Mouse (Mus musculus): ENCODE results near the gene Parp6. TPM values are rescaled to one million over a fixed set of nuclear protein-coding genes. Genes with fewer than 3 reads are reported as not detected.
A peak's percentile ranks its signal among the peaks of the same experiment; 100 is the strongest.

Parp6 gene
- polyA plus RNA-seq, 1 experiment from 2014 or later: 12.5 TPM

- 56% methylated on average over 6 of the region's 6 CpGs for WGBS (ENCODE audit: missing documents)
- H3K79me2 ChIP-seq (ENCODE audit: inconsistent target): peaks cover 97% of the 10 kb centered on the region
- H3K36me3 ChIP-seq (ENCODE audit: inconsistent target): peaks cover 11% of the 10 kb centered on the region; the same call in 1 of the 2 replicates
- peak overlapping the region; percentile 95; the same call in 1 of the 2 replicates for H3K4me3 ChIP-seq (ENCODE audit: inconsistent target)
- peak overlapping the region; percentile 97 for H3K27ac ChIP-seq
These were observed 44.4 kb downstream of the Parp6 start for GRCm38 (mm10) chr9:59661298-59661975.

DNA sequence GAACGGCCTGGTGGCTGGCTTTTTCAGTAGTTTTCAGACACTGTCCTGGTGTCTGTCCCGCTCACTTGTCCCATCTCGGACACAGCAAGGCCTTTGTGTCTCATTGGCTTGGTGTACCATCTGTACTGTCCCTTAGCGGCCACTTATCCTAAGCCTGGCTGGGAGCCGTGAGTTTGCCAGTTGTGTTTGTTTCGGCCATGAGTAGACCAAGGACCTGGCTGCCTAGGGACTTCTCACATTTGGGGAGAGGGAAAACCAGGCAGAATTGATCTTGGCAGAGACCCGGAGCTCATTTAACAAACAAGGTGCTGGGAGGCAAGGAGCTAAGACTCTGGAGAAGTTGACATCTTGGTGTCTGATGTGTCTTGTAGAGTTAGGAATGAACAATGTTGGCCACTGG lies 46.1 kb downstream of the Parp6 start:
- Histone ChIP-seq H3K27ac (no peak overlapping the region), H3K4me3 (ENCODE audit: inconsistent target) (no peak overlapping the region), H3K79me2 (ENCODE audit: inconsistent target) (peaks cover 97% of the 10 kb centered on the region), H3K36me3 (ENCODE audit: inconsistent target) (peaks cover 23% of the 10 kb centered on the region; the same call in 1 of the 2 replicates)
- 94% methylated on average over 7 of the region's 7 CpGs for WGBS (ENCODE audit: missing documents)

DNA sequence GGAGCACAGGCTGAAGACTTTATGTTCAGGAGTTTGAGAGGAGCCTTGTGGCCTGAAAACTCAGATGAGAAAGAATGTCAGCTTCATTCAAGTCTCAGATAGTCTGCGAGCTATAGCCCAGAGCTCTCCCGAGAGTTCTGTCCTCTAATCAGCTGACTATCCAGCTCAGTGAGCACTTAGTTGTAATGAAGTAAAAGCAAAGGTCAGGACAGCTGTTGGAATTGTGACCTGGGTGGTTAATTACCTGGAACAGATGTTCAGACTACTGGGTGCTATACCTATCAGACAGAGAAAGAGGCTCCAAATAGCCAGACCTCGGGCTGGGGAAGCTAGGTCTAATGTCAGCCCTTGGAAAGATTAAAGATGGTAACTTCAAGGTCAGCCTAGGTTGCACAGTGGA lies 46.9 kb downstream of the Parp6 start:
- Histone ChIP-seq H3K27ac (no peak overlapping the region), H3K36me3 (ENCODE audit: inconsistent target) (peaks cover 31% of the 10 kb centered on the region; the same call in 1 of the 2 replicates), H3K79me2 (ENCODE audit: inconsistent target) (peaks cover 97% of the 10 kb centered on the region), H3K4me3 (ENCODE audit: inconsistent target) (no peak overlapping the region)
- 93% methylated on average over 3 of the region's 3 CpGs for WGBS (ENCODE audit: missing documents)

GRCm38 (mm10) chr9:59664664-59665256 lies 47.7 kb downstream of the Parp6 start:
- Histone ChIP-seq H3K36me3 (ENCODE audit: inconsistent target) (peaks cover 36% of the 10 kb centered on the region; the same call in 1 of the 2 replicates), H3K27ac (no peak overlapping the region), H3K4me3 (ENCODE audit: inconsistent target) (no peak overlapping the region), H3K79me2 (ENCODE audit: inconsistent target) (peaks cover 95% of the 10 kb centered on the region)
- 93% methylated on average over 4 of the region's 4 CpGs for WGBS (ENCODE audit: missing documents)

DNA sequence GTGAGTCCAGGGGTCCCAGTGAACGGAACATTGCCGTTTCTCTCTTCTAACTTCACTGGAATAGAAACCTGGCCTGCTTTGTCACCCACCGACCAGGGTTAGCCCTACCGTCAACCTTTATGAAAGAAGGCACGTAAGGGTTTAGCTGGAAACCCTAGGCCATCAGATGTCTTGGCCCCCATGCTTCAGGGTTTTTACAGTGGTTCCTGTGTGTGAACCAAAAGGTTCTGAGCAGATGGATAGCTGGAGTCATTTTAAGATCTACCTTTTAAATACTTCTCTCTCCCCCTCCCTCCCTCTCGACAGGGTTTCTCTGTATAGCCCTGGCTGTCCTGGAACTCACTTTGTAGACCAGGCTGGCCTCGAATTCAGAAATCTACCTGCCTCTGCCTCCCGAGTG lies 48.9 kb downstream of the Parp6 start:
- H3K79me2 ChIP-seq (ENCODE audit: inconsistent target): peaks cover 95% of the 10 kb centered on the region
- H3K4me3 ChIP-seq (ENCODE audit: inconsistent target): no peak overlapping the region
- WGBS (ENCODE audit: missing documents): 96% methylated on average over 8 of the region's 8 CpGs
- H3K36me3 ChIP-seq (ENCODE audit: inconsistent target): peaks cover 49% of the 10 kb centered on the region
- no peak overlapping the region for H3K27ac ChIP-seq

- no peak overlapping the region for H3K27ac ChIP-seq
- no peak overlapping the region for H3K4me3 ChIP-seq (ENCODE audit: inconsistent target)
- H3K36me3 ChIP-seq (ENCODE audit: inconsistent target): peaks cover 57% of the 10 kb centered on the region
- H3K79me2 ChIP-seq (ENCODE audit: inconsistent target): peaks cover 95% of the 10 kb centered on the region
- 92% methylated on average over 1 of the region's 1 CpGs for WGBS (ENCODE audit: missing documents)
These were observed 49.7 kb downstream of the Parp6 start for GRCm38 (mm10) chr9:59666813-59667212.

- Histone ChIP-seq H3K4me3 (ENCODE audit: inconsistent target) (no peak overlapping the region), H3K27ac (no peak overlapping the region), H3K36me3 (ENCODE audit: inconsistent target) (peaks cover 61% of the 10 kb centered on the region), H3K79me2 (ENCODE audit: inconsistent target) (peaks cover 94% of the 10 kb centered on the region)
- WGBS (ENCODE audit: missing documents): 54% methylated on average over 4 of the region's 4 CpGs
These were observed 50.2 kb downstream of the Parp6 start for GRCm38 (mm10) chr9:59667250-59667649.

DNA sequence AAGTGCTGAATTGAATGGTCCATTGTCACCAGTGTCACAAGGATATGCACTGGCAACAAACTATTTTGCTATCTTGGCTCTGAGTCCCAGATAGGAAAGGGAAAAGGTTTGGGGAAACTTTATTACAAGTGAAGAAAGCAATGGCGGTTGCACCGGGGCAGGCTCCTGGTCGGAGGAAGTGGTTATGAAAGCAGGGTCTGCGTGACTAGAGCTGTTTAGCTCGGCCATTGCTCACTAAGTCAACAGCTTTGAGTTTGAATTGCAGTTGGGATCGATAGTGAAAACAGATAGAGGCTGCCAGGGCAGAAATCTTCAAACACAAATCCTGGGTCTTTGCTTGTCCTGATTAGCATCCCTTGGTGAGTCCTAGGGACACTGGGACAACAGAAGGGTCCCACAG lies 50.8 kb downstream of the Parp6 start:
- H3K36me3 ChIP-seq (ENCODE audit: inconsistent target): peaks cover 68% of the 10 kb centered on the region
- 18% methylated on average over 6 of the region's 6 CpGs for WGBS (ENCODE audit: missing documents)

GRCm38 (mm10) chr9:59668473-59668872 lies 51.4 kb downstream of the Parp6 start:
- Histone ChIP-seq H3K79me2 (ENCODE audit: inconsistent target) (peaks cover 88% of the 10 kb centered on the region), H3K27ac (no peak overlapping the region), H3K4me3 (ENCODE audit: inconsistent target) (no peak overlapping the region), H3K36me3 (ENCODE audit: inconsistent target) (peaks cover 74% of the 10 kb centered on the region)
- WGBS (ENCODE audit: missing documents): 91% methylated on average over 7 of the region's 7 CpGs

More for the DNA sequence above, 50.8 kb downstream of the Parp6 start:
- no peak overlapping the region for H3K4me3 ChIP-seq (ENCODE audit: inconsistent target)
- peaks cover 93% of the 10 kb centered on the region for H3K79me2 ChIP-seq (ENCODE audit: inconsistent target)
- H3K27ac ChIP-seq: no peak overlapping the region

- WGBS (ENCODE audit: missing documents): 65% methylated on average over 3 of the region's 4 CpGs
- Histone ChIP-seq H3K27ac (no peak overlapping the region), H3K79me2 (ENCODE audit: inconsistent target) (peaks cover 81% of the 10 kb centered on the region), H3K36me3 (ENCODE audit: inconsistent target) (peaks cover 80% of the 10 kb centered on the region), H3K4me3 (ENCODE audit: inconsistent target) (no peak overlapping the region)
These were observed 52.1 kb downstream of the Parp6 start for GRCm38 (mm10) chr9:59669172-59669571.

DNA sequence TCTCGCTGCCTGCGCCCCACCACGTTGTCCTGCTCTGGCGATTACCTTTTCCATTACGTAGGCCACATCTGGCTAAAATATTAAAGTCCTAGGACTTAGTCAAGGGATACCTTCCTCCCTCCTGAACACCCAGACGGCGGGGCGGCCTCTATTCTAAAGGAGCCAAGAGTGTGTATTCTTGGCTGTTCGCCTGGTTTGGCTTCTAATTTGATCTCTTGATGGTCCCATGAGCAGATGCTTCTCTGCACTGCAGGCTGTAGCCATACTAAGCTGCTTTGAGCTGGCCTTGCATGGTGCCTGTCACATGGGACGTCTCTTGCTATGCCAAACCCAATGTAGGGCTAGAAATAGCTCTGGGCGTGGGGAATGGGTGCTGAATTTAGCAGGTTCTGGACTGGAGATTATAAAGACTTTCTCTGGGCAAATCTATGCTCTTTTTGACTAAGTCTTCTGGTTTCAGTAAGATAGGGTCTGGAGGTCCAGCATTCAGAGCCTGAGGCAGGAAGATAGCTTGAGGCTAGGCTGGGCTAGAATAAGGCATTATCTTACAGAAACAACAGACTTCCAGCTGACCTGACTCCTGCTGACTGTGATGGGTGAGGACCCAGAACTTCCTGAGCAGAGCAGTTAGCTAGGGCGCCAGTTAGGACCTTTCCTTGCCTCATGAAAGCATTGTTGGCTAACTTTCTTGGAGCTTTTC lies 55.3 kb downstream of the Parp6 start:
- WGBS (ENCODE audit: missing documents): 88% methylated on average over 12 of the region's 12 CpGs
- Histone ChIP-seq H3K79me2 (ENCODE audit: inconsistent target) (peaks cover 49% of the 10 kb centered on the region), H3K27ac (no peak overlapping the region), H3K4me3 (ENCODE audit: inconsistent target) (no peak overlapping the region), H3K36me3 (ENCODE audit: inconsistent target) (peaks cover 97% of the 10 kb centered on the region)

DNA sequence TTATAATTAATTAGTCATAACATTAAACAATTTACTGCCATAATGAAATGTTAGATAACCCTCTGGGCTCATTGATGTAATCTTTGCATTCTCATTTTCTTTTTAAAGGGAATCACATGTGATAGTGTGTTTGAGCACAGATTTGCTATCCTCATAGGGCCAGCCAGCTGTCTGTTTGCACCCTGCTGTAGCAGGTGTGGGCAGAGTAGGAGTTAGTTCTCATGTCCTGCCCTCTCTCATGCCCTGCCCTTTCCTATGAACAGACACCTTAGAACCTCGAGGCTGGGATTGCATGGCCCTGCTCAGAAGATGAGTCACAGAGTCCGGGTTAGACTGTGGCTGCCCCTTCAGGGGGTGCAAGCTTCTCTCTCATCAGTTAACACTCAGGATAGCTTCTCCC lies 56.3 kb downstream of the Parp6 start:
- no peak overlapping the region for H3K4me3 ChIP-seq (ENCODE audit: inconsistent target)
- 52% methylated on average over 2 of the region's 2 CpGs for WGBS (ENCODE audit: missing documents)
- no peak overlapping the region for H3K27ac ChIP-seq
- H3K79me2 ChIP-seq (ENCODE audit: inconsistent target): peaks cover 38% of the 10 kb centered on the region
- H3K36me3 ChIP-seq (ENCODE audit: inconsistent target): peaks cover 93% of the 10 kb centered on the region

GRCm38 (mm10) chr9:59675598-59675997 lies 58.5 kb downstream of the Parp6 start:
- WGBS (ENCODE audit: missing documents): 96% methylated on average over 11 of the region's 14 CpGs
- H3K27ac ChIP-seq: no peak overlapping the region
- peaks cover 74% of the 10 kb centered on the region for H3K36me3 ChIP-seq (ENCODE audit: inconsistent target)
- H3K4me3 ChIP-seq (ENCODE audit: inconsistent target): no peak overlapping the region
- peaks cover 21% of the 10 kb centered on the region; the same call in 1 of the 2 replicates for H3K79me2 ChIP-seq (ENCODE audit: inconsistent target)

DNA sequence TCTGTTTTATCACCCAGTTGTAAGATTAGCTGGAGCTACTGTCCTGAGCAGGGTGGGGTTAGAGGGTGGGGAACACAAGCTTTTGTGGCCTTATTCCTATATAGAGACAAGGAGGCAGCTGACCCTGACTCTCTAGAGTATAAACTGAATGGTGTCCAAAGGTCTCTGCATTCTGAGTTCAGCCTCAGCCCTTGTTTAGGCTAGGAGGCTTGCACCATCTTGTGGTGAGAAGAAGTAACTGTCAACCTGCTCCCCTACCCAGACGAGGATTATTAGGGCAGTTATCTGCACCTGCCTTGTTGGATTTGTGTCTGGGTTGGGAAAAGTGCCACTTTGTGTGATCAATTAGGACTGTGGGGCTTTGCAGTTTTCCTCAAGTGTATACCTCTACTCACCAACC lies 61.2 kb downstream of the Parp6 start:
- 30% methylated on average over 1 of the region's 1 CpGs for WGBS (ENCODE audit: missing documents)
- H3K4me3 ChIP-seq (ENCODE audit: inconsistent target): no peak overlapping the region
- no peaks in the 10 kb centered on the region for H3K79me2 ChIP-seq (ENCODE audit: inconsistent target)
- no peak overlapping the region for H3K27ac ChIP-seq
- H3K36me3 ChIP-seq (ENCODE audit: inconsistent target): peaks cover 46% of the 10 kb centered on the region

Data from macrophage (primary cell).